Mouse (Mus musculus): Measurements from ENCODE around the gene Trpm3. TPM values are rescaled to one million over a fixed set of nuclear protein-coding genes. Genes with fewer than 3 reads are reported as not detected.

The Trpm3 gene
- total and polyA plus RNA-seq, 2 experiments = not detected

GRCm38 (mm10) chr19:22979191-22979590 is 840.3 kb downstream of the Trpm3 start:
- TF ChIP-seq POLR2A (IDR thresholded peaks at IDR 0.05; ENCODE audit: extremely low read depth, insufficient read depth, low read length) = no peak
- TF ChIP-seq CTCF (IDR thresholded peaks at IDR 0.05; ENCODE audit: low read depth, low read length) = no peak
- DNase-seq (ENCODE audit: extremely low read depth, low read depth, low spot score) = no peak

DNA sequence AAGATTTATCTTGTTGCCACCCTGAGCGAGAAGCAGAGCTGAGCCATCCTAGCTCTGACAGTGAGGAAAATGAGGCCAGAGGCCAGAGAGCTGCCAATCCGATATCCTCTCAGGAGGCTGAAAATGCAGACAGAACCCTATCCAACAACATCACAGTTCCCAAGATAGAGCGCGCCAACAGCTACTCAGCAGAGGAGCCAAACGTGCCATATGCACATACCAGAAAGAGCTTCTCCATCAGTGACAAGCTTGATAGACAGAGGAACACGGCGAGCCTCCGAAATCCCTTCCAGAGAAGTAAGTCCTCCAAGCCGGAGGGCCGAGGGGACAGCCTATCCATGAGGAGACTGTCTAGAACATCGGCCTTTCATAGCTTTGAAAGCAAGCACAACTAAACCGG is 849.1 kb downstream of the Trpm3 start:
- no peak for DNase-seq (ENCODE audit: extremely low read depth, low read depth, low spot score)
- Histone ChIP-seq H3K9ac (ENCODE audit: low read depth, low read length) (no peak overlapping the region), H3K27ac (replicated peaks; ENCODE audit: insufficient read depth, low read depth, low read length) (no peak overlapping the region), H3K36me3 (ENCODE audit: control insufficient read depth, insufficient read depth, low read length) (no peaks in the 10 kb centered on the region), H3K79me2 (ENCODE audit: control insufficient read depth, insufficient read depth, low read length) (no peaks in the 10 kb centered on the region), H3K4me3 (ENCODE audit: insufficient read depth, low read depth, low read length) (no peak overlapping the region), H3K27me3 (ENCODE audit: control insufficient read depth, insufficient read depth, low read length) (no peaks in the 10 kb centered on the region), H3K4me1 (ENCODE audit: control insufficient read depth, insufficient read depth, low read length) (no peaks in the 10 kb centered on the region)
- whole genome bisulfite sequencing = 93% methylated on average over 12 of the region's 12 CpGs
- TF ChIP-seq CTCF (IDR thresholded peaks at IDR 0.05; ENCODE audit: low read depth, low read length) (no peak), POLR2A (IDR thresholded peaks at IDR 0.05; ENCODE audit: extremely low read depth, insufficient read depth, low read length) (no peak)

More at GRCm38 (mm10) chr19:22979191-22979590, 840.3 kb downstream of the Trpm3 start:
- no peaks in the 10 kb centered on the region for H3K79me2 ChIP-seq (ENCODE audit: control insufficient read depth, insufficient read depth, low read length)
- H3K36me3 ChIP-seq (ENCODE audit: control insufficient read depth, insufficient read depth, low read length) = no peaks in the 10 kb centered on the region
- WGBS = 60% methylated on average over 1 of the region's 1 CpGs
- H3K4me1 ChIP-seq (ENCODE audit: control insufficient read depth, insufficient read depth, low read length) = no peaks in the 10 kb centered on the region
- no peak overlapping the region for H3K9ac ChIP-seq (ENCODE audit: low read depth, low read length)
- no peaks in the 10 kb centered on the region for H3K27me3 ChIP-seq (ENCODE audit: control insufficient read depth, insufficient read depth, low read length)
- H3K4me3 ChIP-seq (ENCODE audit: insufficient read depth, low read depth, low read length) = no peak overlapping the region
- no peak overlapping the region for H3K27ac ChIP-seq (replicated peaks; ENCODE audit: insufficient read depth, low read depth, low read length)

DNA sequence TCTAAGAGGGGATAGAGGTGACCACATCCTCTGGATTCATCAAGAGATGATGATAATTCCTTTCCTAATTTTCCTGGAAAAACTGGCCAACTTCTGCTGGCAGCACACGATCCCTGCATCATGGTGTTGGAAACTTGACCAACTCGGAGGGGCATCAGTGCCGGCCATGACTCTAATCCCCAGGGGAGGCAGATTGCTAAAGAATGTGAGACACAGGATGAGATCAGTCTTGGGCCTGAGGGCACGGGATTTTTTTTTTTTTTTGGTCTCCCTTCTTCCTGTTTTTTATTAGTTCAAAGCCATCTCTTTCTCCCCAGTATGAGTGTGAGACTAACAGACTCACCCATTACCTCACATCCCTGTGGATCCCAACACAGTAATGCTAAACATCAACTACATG is 855.1 kb downstream of the Trpm3 start:
- TF ChIP-seq CTCF (IDR thresholded peaks at IDR 0.05; ENCODE audit: low read depth, low read length) (no peak), POLR2A (IDR thresholded peaks at IDR 0.05; ENCODE audit: extremely low read depth, insufficient read depth, low read length) (no peak)
- no peak for DNase-seq (ENCODE audit: extremely low read depth, low read depth, low spot score)
- Histone ChIP-seq H3K4me3 (ENCODE audit: insufficient read depth, low read depth, low read length) (no peak overlapping the region), H3K36me3 (ENCODE audit: control insufficient read depth, insufficient read depth, low read length) (no peaks in the 10 kb centered on the region), H3K9ac (ENCODE audit: low read depth, low read length) (no peak overlapping the region), H3K27ac (replicated peaks; ENCODE audit: insufficient read depth, low read depth, low read length) (no peak overlapping the region), H3K27me3 (ENCODE audit: control insufficient read depth, insufficient read depth, low read length) (no peaks in the 10 kb centered on the region), H3K4me1 (ENCODE audit: control insufficient read depth, insufficient read depth, low read length) (no peaks in the 10 kb centered on the region), H3K79me2 (ENCODE audit: control insufficient read depth, insufficient read depth, low read length) (no peaks in the 10 kb centered on the region)
- WGBS = 77% methylated on average over 4 of the region's 4 CpGs

- no peak overlapping the region for H3K27ac ChIP-seq (replicated peaks; ENCODE audit: insufficient read depth, low read depth, low read length)
- no peaks in the 10 kb centered on the region for H3K79me2 ChIP-seq (ENCODE audit: control insufficient read depth, insufficient read depth, low read length)
- WGBS = 92% methylated on average over 5 of the region's 5 CpGs
Measured at GRCm38 (mm10) chr19:22994531-22994930, 855.7 kb downstream of the Trpm3 start.

DNA sequence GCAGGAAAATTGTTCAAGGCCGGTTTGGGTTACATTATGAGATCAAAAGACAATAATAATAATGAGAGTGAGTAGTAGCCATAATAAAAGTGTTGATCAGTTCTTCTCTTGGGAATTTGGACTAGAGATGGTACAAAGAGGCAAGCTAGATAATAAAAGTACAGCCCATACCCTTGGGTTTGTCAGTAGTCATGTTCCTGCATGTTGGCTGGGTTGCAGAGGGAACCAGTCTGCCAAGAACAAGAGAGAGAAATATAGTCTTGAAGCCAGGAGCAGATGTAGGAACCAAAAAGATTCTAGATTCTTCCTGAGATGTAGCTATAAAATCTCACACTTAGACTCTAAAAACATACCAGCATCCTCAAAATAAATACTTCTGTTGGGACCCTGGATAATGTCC is 861.4 kb downstream of the Trpm3 start:
- Histone ChIP-seq H3K4me3 (ENCODE audit: insufficient read depth, low read depth, low read length) (no peak overlapping the region), H3K4me1 (ENCODE audit: control insufficient read depth, insufficient read depth, low read length) (peaks cover 8% of the 10 kb centered on the region; the same call in 1 of the 2 replicates), H3K9ac (ENCODE audit: low read depth, low read length) (no peak overlapping the region), H3K36me3 (ENCODE audit: control insufficient read depth, insufficient read depth, low read length) (no peaks in the 10 kb centered on the region), H3K27ac (replicated peaks; ENCODE audit: insufficient read depth, low read depth, low read length) (no peak overlapping the region), H3K27me3 (ENCODE audit: control insufficient read depth, insufficient read depth, low read length) (no peaks in the 10 kb centered on the region), H3K79me2 (ENCODE audit: control insufficient read depth, insufficient read depth, low read length) (no peaks in the 10 kb centered on the region)
- no peak for TF ChIP-seq CTCF (IDR thresholded peaks at IDR 0.05; ENCODE audit: low read depth, low read length)
- no peak for TF ChIP-seq POLR2A (IDR thresholded peaks at IDR 0.05; ENCODE audit: extremely low read depth, insufficient read depth, low read length)
- no peak for DNase-seq (ENCODE audit: extremely low read depth, low read depth, low spot score)
- WGBS = 100% methylated on average over 1 of the region's 1 CpGs

More at GRCm38 (mm10) chr19:22994531-22994930, 855.7 kb downstream of the Trpm3 start:
- Histone ChIP-seq H3K36me3 (ENCODE audit: control insufficient read depth, insufficient read depth, low read length) (no peaks in the 10 kb centered on the region), H3K27me3 (ENCODE audit: control insufficient read depth, insufficient read depth, low read length) (no peaks in the 10 kb centered on the region), H3K4me1 (ENCODE audit: control insufficient read depth, insufficient read depth, low read length) (no peaks in the 10 kb centered on the region), H3K9ac (ENCODE audit: low read depth, low read length) (no peak overlapping the region), H3K4me3 (ENCODE audit: insufficient read depth, low read depth, low read length) (no peak overlapping the region)
- no peak for DNase-seq (ENCODE audit: extremely low read depth, low read depth, low spot score)
- no peak for TF ChIP-seq CTCF (IDR thresholded peaks at IDR 0.05; ENCODE audit: low read depth, low read length)
- no peak for TF ChIP-seq POLR2A (IDR thresholded peaks at IDR 0.05; ENCODE audit: extremely low read depth, insufficient read depth, low read length)

GRCm38 (mm10) chr19:23003861-23004260 is 865.0 kb downstream of the Trpm3 start:
- no peaks in the 10 kb centered on the region for H3K79me2 ChIP-seq (ENCODE audit: control insufficient read depth, insufficient read depth, low read length)
- no peaks in the 10 kb centered on the region for H3K27me3 ChIP-seq (ENCODE audit: control insufficient read depth, insufficient read depth, low read length)
- WGBS = 67% methylated on average over 8 of the region's 8 CpGs
- no peak for DNase-seq (ENCODE audit: extremely low read depth, low read depth, low spot score)
- no peak for TF ChIP-seq CTCF (IDR thresholded peaks at IDR 0.05; ENCODE audit: low read depth, low read length)
- TF ChIP-seq POLR2A (IDR thresholded peaks at IDR 0.05; ENCODE audit: extremely low read depth, insufficient read depth, low read length) = no peak
- H3K9ac ChIP-seq (ENCODE audit: low read depth, low read length) = no peak overlapping the region
- no peak overlapping the region for H3K4me3 ChIP-seq (ENCODE audit: insufficient read depth, low read depth, low read length)
- peaks cover 8% of the 10 kb centered on the region; the same call in 1 of the 2 replicates for H3K4me1 ChIP-seq (ENCODE audit: control insufficient read depth, insufficient read depth, low read length)
- no peaks in the 10 kb centered on the region for H3K36me3 ChIP-seq (ENCODE audit: control insufficient read depth, insufficient read depth, low read length)
- no peak overlapping the region for H3K27ac ChIP-seq (replicated peaks; ENCODE audit: insufficient read depth, low read depth, low read length)

Measured in liver, adult 2 months (tissue).